Mouse (Mus musculus): ENCODE data around the gene Tmem205. TPM values are rescaled to one million over a fixed set of nuclear protein-coding genes. Genes with fewer than 3 reads are reported as not detected.
A peak's percentile ranks its signal among the peaks of the same experiment; 100 is the strongest.

The Tmem205 gene
- polyA plus RNA-seq, 1 experiment from 2014 or later: 42.3 TPM

GRCm38 (mm10) chr9:21943046-21943445 is 15.7 kb upstream of the Tmem205 start:
- Histone ChIP-seq H3K4me3 (no peak overlapping the region), H3K4me2 (replicated peaks) (no peak overlapping the region), H3K27me3 (replicated peaks) (peaks cover 10% of the 10 kb centered on the region), H3K9me3 (no peaks in the 10 kb centered on the region), H3K27ac (no peak overlapping the region), H3K4me1 (peaks cover 11% of the 10 kb centered on the region), H3K9ac (no peak overlapping the region), H3K36me3 (peaks cover 22% of the 10 kb centered on the region)
- WGBS: 79% methylated on average over 12 of the region's 12 CpGs
- no peak for ATAC-seq (ENCODE audit: low FRiP score, low read depth)

- H3K36me3 ChIP-seq: peaks cover 16% of the 10 kb centered on the region
- peak overlapping the region; percentile 59; the same call in 1 of the 2 replicates for H3K4me3 ChIP-seq
- peaks cover 12% of the 10 kb centered on the region for H3K4me1 ChIP-seq
- WGBS: 89% methylated on average over 4 of the region's 4 CpGs
- H3K9ac ChIP-seq: 0 out of 2 replicates have a peak overlapping the region, but pooled peaks have one; percentile 6
- 0 out of 2 replicates have a peak, but pooled peaks cover under 1% of the 10 kb centered on the region for H3K27me3 ChIP-seq (replicated peaks)
- peak overlapping the region; percentile 78 for H3K4me2 ChIP-seq (replicated peaks)
- ATAC-seq (ENCODE audit: low FRiP score, low read depth): no peak
- H3K9me3 ChIP-seq: no peaks in the 10 kb centered on the region
- no peak overlapping the region for H3K27ac ChIP-seq
Observed at GRCm38 (mm10) chr9:21938234-21938855, 11.0 kb upstream of the Tmem205 start.

- Histone ChIP-seq H3K27me3 (replicated peaks) (peaks cover 2% of the 10 kb centered on the region; the same call in 1 of the 2 replicates), H3K9ac (peak overlapping the region; percentile 80), H3K36me3 (peaks cover 16% of the 10 kb centered on the region), H3K4me2 (replicated peaks) (peak overlapping the region; percentile 78), H3K27ac (no peak overlapping the region), H3K9me3 (no peaks in the 10 kb centered on the region), H3K4me3 (peak overlapping the region; percentile 59), H3K4me1 (peaks cover 12% of the 10 kb centered on the region)
- WGBS: 81% methylated on average over 4 of the region's 4 CpGs
- ATAC-seq (ENCODE audit: low FRiP score, low read depth): 0 out of 2 replicates have a peak, but pooled peaks have one; percentile 4
Observed at GRCm38 (mm10) chr9:21937711-21938175, 10.4 kb upstream of the Tmem205 start.

- WGBS: 2% methylated on average over 43 of the region's 43 CpGs
- peak within 1 kb of the TSS; percentile 59 for H3K4me3 ChIP-seq
- peak within 1 kb of the TSS; percentile 78 for H3K4me2 ChIP-seq (replicated peaks)
- peaks cover 2% of the 10 kb centered on the region; the same call in 1 of the 2 replicates for H3K27me3 ChIP-seq (replicated peaks)
- peaks cover 12% of the 10 kb centered on the region for H3K4me1 ChIP-seq
- H3K9me3 ChIP-seq: no peaks in the 10 kb centered on the region
- H3K9ac ChIP-seq: peak within 1 kb of the TSS; percentile 80
- 0 out of 2 replicates have a peak within 1 kb of the TSS, but pooled peaks have one; percentile 11 for H3K27ac ChIP-seq
- peak; percentile 95 for ATAC-seq (ENCODE audit: low FRiP score, low read depth)
- peaks cover 16% of the 10 kb centered on the region for H3K36me3 ChIP-seq
Observed at GRCm38 (mm10) chr9:21936692-21937570, 9.6 kb upstream of the Tmem205 start, which contains the start of gene Plppr2. Gene Plppr2, plus strand, starts transcription at chr9:21937033.

- H3K36me3 ChIP-seq: peaks cover 9% of the 10 kb centered on the region
- no peaks in the 10 kb centered on the region for H3K9me3 ChIP-seq
- H3K27ac ChIP-seq: no peak overlapping the region
- H3K4me1 ChIP-seq: peaks cover 12% of the 10 kb centered on the region
- H3K4me2 ChIP-seq (replicated peaks): no peak overlapping the region
- H3K9ac ChIP-seq: no peak overlapping the region
- no peak overlapping the region for H3K4me3 ChIP-seq
- no peak for ATAC-seq (ENCODE audit: low FRiP score, low read depth)
- 85% methylated on average over 7 of the region's 7 CpGs for WGBS
- H3K27me3 ChIP-seq (replicated peaks): peaks cover 2% of the 10 kb centered on the region; the same call in 1 of the 2 replicates
Observed at GRCm38 (mm10) chr9:21935466-21936131, 8.2 kb upstream of the Tmem205 start.

- H3K9ac ChIP-seq: no peak overlapping the region
- no peak overlapping the region for H3K4me2 ChIP-seq (replicated peaks)
- H3K27ac ChIP-seq: no peak overlapping the region
- H3K9me3 ChIP-seq: no peaks in the 10 kb centered on the region
- H3K4me3 ChIP-seq: no peak overlapping the region
- H3K36me3 ChIP-seq: peaks cover 1% of the 10 kb centered on the region; the same call in 1 of the 2 replicates
- no peak for ATAC-seq (ENCODE audit: low FRiP score, low read depth)
- WGBS: 88% methylated on average over 12 of the region's 12 CpGs
- peaks cover 12% of the 10 kb centered on the region for H3K4me1 ChIP-seq
- H3K27me3 ChIP-seq (replicated peaks): peaks cover 2% of the 10 kb centered on the region; the same call in 1 of the 2 replicates
Observed at GRCm38 (mm10) chr9:21934021-21934420, 6.7 kb upstream of the Tmem205 start.

- Histone ChIP-seq H3K4me3 (no peak overlapping the region), H3K27me3 (replicated peaks) (peaks cover 2% of the 10 kb centered on the region; the same call in 1 of the 2 replicates), H3K4me2 (replicated peaks) (no peak overlapping the region), H3K36me3 (no peaks in the 10 kb centered on the region), H3K9me3 (no peaks in the 10 kb centered on the region), H3K27ac (no peak overlapping the region), H3K9ac (no peak overlapping the region), H3K4me1 (peaks cover 4% of the 10 kb centered on the region)
- 60% methylated on average over 12 of the region's 12 CpGs for WGBS
- ATAC-seq (ENCODE audit: low FRiP score, low read depth): no peak
Observed at GRCm38 (mm10) chr9:21932445-21933137, 5.2 kb upstream of the Tmem205 start.

GRCm38 (mm10) chr9:21932006-21932405 is 4.7 kb upstream of the Tmem205 start:
- 63% methylated on average over 2 of the region's 2 CpGs for WGBS
- Histone ChIP-seq H3K9ac (no peak overlapping the region), H3K9me3 (no peaks in the 10 kb centered on the region), H3K36me3 (no peaks in the 10 kb centered on the region), H3K27ac (no peak overlapping the region), H3K4me2 (replicated peaks) (no peak overlapping the region), H3K27me3 (replicated peaks) (peaks cover 2% of the 10 kb centered on the region; the same call in 1 of the 2 replicates), H3K4me1 (peaks cover 2% of the 10 kb centered on the region; the same call in 1 of the 2 replicates), H3K4me3 (no peak overlapping the region)
- ATAC-seq (ENCODE audit: low FRiP score, low read depth): no peak

GRCm38 (mm10) chr9:21929208-21929607 is 1.9 kb upstream of the Tmem205 start:
- ATAC-seq (ENCODE audit: low FRiP score, low read depth): no peak
- H3K4me1 ChIP-seq: peaks cover 13% of the 10 kb centered on the region
- WGBS: 83% methylated on average over 3 of the region's 3 CpGs

GRCm38 (mm10) chr9:21926784-21927183 is 572 bp downstream of the Tmem205 start:
- peaks cover 13% of the 10 kb centered on the region for H3K4me1 ChIP-seq
- peak overlapping the region; percentile 67 for H3K4me2 ChIP-seq (replicated peaks)
- peak overlapping the region; percentile 49 for H3K4me3 ChIP-seq
- no peaks in the 10 kb centered on the region for H3K9me3 ChIP-seq
- peak overlapping the region; percentile 64 for H3K9ac ChIP-seq
- no peaks in the 10 kb centered on the region for H3K36me3 ChIP-seq
- H3K27me3 ChIP-seq (replicated peaks): no peaks in the 10 kb centered on the region
- WGBS: 4% methylated on average over 6 of the region's 6 CpGs
- ATAC-seq (ENCODE audit: low FRiP score, low read depth): peak; percentile 8; the same call in 1 of the 2 replicates
- H3K27ac ChIP-seq: no peak overlapping the region

More at GRCm38 (mm10) chr9:21929208-21929607, 1.9 kb upstream of the Tmem205 start:
- Histone ChIP-seq H3K4me2 (replicated peaks) (no peak overlapping the region), H3K9ac (no peak overlapping the region), H3K4me3 (no peak overlapping the region), H3K9me3 (no peaks in the 10 kb centered on the region), H3K36me3 (no peaks in the 10 kb centered on the region), H3K27ac (no peak overlapping the region), H3K27me3 (replicated peaks) (peaks cover 2% of the 10 kb centered on the region; the same call in 1 of the 2 replicates)

GRCm38 (mm10) chr9:21926155-21926554 is 1.2 kb downstream of the Tmem205 start:
- Histone ChIP-seq H3K9ac (no peak overlapping the region), H3K27ac (no peak overlapping the region), H3K4me2 (replicated peaks) (peak overlapping the region; percentile 67), H3K4me1 (peaks cover 13% of the 10 kb centered on the region), H3K36me3 (no peaks in the 10 kb centered on the region), H3K4me3 (0 out of 2 replicates have a peak overlapping the region, but pooled peaks have one; percentile 49), H3K9me3 (no peaks in the 10 kb centered on the region), H3K27me3 (replicated peaks) (no peaks in the 10 kb centered on the region)
- ATAC-seq (ENCODE audit: low FRiP score, low read depth): no peak
- WGBS: 81% methylated on average over 6 of the region's 6 CpGs
